Mouse (Mus musculus) kidney, adult 2 months (tissue): ENCODE measurements around the gene Hibch. TPM values are rescaled to one million over a fixed set of nuclear protein-coding genes. Genes with fewer than 3 reads are reported as not detected.
"Not testable (repeated sequence)": the region's sequence is repeated elsewhere in the genome, so short reads cannot be mapped to it uniquely, and the experiment has no call there.

Source experiments
- DNase-seq: peaks from one replicate; pipeline ENCODE4 v3.0.0; 2021
- H3K27ac ChIP-seq: fragments of 200-500 bp; 2 replicates; pipeline ENCODE4 v1.5.1; 2012; ENCODE audit warnings: low read depth, low read length, control low read depth, inconsistent platforms; ENCODE audit not compliant: insufficient read depth
- H3K27me3 ChIP-seq: fragments of 200-500 bp; replicated peaks from 2 replicates; pipeline ENCODE4 v1.6.1; 2012; ENCODE audit warnings: mild to moderate bottlenecking, moderate library complexity, low read length, inconsistent platforms; ENCODE audit not compliant: control insufficient read depth, insufficient read depth
- H3K36me3 ChIP-seq: fragments of 200-500 bp; 2 replicates; pipeline ENCODE4 v1.6.1; 2012; ENCODE audit warnings: mild to moderate bottlenecking, moderate library complexity, low read length, inconsistent platforms; ENCODE audit not compliant: control insufficient read depth, insufficient read depth
- H3K4me1 ChIP-seq: fragments of 200-500 bp; 2 replicates; pipeline ENCODE4 v1.6.1; 2011; ENCODE audit warnings: low read length; ENCODE audit not compliant: control insufficient read depth, insufficient read depth
- H3K4me3 ChIP-seq: fragments of 200-500 bp; 2 replicates; pipeline ENCODE4 v1.5.1; 2011; ENCODE audit warnings: mild to moderate bottlenecking, low read depth, low read length, control low read depth; ENCODE audit not compliant: insufficient read depth
- CTCF ChIP-seq: fragments of 200-500 bp; conservative IDR thresholded peaks from 2 replicates; pipeline ENCODE4 v1.5.1; 2011; ENCODE audit warnings: low read depth, mild to moderate bottlenecking, control low read depth, low read length, moderate library complexity, mixed read lengths; ENCODE audit not compliant: insufficient read depth, insufficient read length
- POLR2A ChIP-seq: fragments of 200-500 bp; IDR thresholded peaks from one replicate; pipeline ENCODE4 v1.6.1; 2011; ENCODE audit warnings: low read depth, low read length, control low read depth
- WGBS: fragments of 180-500 bp; shearing (Covaris S2); methylation state at CpG from one replicate; pipeline ENCODE4 v1.1.7; 2018; 5-methylcytosine and 5-hydroxymethylcytosine counted together
- polyA plus RNA-seq: library from polyadenylated mRNA; depleted of rRNA; stranded (reverse); fragments of >200 nt; gene quantifications from 2 replicates; pipeline ENCODE4 v1.2.3, GENCODE M21; 2012

Gene Hibch
- polyA plus RNA-seq, 1 experiment, result 39.2 TPM

DNA sequence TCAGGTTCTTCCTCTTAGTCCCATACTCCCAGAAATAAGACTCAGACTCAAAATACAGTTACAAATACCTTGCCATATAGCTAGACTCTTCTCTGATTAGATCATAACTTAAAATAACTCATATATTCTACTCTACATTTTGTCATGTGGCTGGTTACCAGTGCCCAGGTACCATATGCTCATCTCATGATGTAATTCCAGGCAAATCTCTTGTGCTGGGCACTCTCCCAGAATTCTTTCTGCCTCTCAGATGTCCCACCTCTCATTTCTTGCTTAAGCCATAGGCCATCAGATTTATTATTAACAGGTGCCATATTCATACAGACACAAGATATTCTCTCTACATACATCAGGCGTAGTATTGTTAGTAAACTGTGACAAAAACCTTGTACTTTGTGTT, 23.1 kb downstream of the Hibch start:
- WGBS, result 91% methylated on average over 1 of the region's 1 CpGs
- no peak for DNase-seq
- TF ChIP-seq POLR2A, result no peak
- no peak for TF ChIP-seq CTCF
- no peaks in the 10 kb centered on the region for H3K36me3 ChIP-seq
- H3K4me1 ChIP-seq, result no peaks in the 10 kb centered on the region
- no peak overlapping the region for H3K4me3 ChIP-seq
- H3K27ac ChIP-seq, result no peak overlapping the region
- no peaks in the 10 kb centered on the region for H3K27me3 ChIP-seq

DNA sequence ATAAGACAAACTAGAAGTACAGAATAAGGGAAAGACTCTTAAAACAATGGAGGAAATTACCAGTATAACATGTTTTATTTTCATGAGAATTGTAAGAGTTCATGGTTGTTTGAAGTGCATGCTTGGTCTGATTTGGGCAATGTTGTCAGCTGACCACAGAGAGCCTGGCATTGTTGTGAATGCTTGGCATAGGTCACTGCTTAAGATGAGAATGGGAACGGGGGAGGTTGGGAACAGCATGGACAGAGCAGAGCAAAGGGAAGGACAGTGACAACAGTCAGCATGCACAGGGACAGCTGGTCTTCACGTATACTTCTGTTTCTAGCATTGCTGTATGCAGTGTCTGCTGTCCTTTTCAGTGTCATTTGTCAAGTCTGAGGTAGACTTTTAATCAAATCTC, 39.5 kb downstream of the Hibch start:
- no peak overlapping the region for H3K4me3 ChIP-seq
- H3K4me1 ChIP-seq, result no peaks in the 10 kb centered on the region
- H3K27ac ChIP-seq, result no peak overlapping the region
- no peaks in the 10 kb centered on the region for H3K27me3 ChIP-seq
- no peak for TF ChIP-seq POLR2A
- TF ChIP-seq CTCF, result no peak
- DNase-seq, result no peak
- peaks cover 4% of the 10 kb centered on the region for H3K36me3 ChIP-seq
- WGBS, result 70% methylated on average over 2 of the region's 2 CpGs

DNA sequence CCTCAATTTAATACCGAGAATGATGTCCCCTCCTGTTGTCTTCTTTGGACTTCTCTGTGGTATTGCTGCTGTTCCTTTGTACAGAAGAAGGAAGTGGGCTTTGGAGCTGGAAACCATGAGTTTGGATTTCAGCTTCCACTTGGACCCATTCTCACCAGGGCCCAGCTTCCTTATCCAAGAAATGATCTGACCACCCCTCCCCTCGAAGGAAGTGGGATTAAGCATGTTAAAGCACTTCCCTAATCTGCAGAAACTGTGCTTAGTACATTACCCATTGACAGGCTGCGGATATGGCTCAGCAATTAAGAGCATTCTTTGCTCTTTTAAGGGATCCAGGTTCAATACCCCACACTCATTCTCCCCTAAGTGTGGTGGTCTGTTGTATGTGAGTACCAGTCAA, 65.1 kb downstream of the Hibch start:
- H3K4me3 ChIP-seq, result no peak overlapping the region
- no peaks in the 10 kb centered on the region for H3K36me3 ChIP-seq
- H3K27me3 ChIP-seq, result no peaks in the 10 kb centered on the region
- 89% methylated on average over 3 of the region's 3 CpGs for WGBS
- TF ChIP-seq POLR2A, result no peak
- no peak for TF ChIP-seq CTCF
- H3K27ac ChIP-seq, result no peak overlapping the region
- DNase-seq, result no peak
- H3K4me1 ChIP-seq, result no peaks in the 10 kb centered on the region

DNA sequence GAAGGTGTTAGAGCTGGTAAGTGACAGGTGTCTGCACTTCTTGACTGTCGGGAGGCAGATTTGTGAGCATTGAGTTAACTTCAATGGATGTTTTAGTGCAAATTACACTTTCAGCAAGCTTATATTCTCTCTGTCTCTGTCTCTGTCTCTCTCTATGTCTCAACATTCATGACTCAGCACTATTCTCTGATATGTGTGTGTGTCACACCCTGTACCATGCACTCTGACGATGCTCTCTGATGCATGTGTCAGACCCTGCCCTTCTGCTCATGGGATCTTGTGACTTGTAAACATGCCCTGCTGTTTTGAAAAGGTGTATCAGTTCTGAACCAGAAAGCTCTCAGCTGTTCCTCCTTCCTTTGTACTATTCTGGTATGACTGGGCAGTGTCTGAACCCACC, 71.9 kb downstream of the Hibch start:
- Histone ChIP-seq H3K27ac (no peak overlapping the region), H3K4me3 (no peak overlapping the region), H3K36me3 (no peaks in the 10 kb centered on the region), H3K4me1 (no peaks in the 10 kb centered on the region), H3K27me3 (no peaks in the 10 kb centered on the region)
- DNase-seq, result no peak
- WGBS, result 82% methylated on average over 2 of the region's 2 CpGs
- no peak for TF ChIP-seq CTCF
- no peak for TF ChIP-seq POLR2A

DNA sequence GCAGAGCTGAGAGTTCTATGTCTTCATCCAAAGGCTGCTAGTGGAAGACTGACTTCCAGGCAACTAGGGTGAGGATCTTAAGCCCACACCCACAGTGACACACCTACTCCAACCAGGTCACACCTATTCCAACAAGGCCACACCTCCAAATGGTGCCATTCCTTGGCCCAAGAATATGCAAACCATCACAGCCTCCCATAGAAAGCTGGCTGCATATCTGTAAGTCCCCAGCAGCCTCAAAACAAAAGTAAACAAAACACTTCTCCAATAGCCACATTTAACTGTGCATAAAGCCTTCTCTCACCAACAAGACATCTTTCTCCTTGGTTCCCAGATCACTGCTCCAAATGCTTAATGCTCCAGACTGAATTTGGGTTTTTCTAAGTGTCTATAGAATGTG, 74.2 kb downstream of the Hibch start:
- H3K27me3 ChIP-seq, H3K4me3 ChIP-seq, H3K27ac ChIP-seq, H3K4me1 ChIP-seq, H3K36me3 ChIP-seq, DNase-seq: not testable (repeated sequence)

DNA sequence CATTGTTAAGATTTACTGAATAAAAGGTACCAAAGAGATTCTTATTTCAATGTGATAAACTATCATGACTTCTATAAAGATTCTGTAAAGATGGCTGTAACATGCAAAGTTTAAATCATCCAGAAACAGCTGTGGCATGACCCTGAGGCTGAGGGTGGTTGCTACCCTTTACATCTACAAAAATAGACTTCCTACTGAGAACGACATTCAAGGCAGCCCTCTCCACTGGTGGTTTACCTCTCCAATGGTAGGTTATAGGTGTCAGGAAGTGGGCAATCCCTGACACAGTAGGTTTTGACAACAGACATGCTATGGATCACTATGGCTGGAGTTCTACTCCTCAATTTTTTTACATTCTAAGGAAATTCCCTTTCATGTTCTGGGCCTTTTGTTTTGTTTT, 79.8 kb downstream of the Hibch start:
- DNase-seq, H3K36me3 ChIP-seq, H3K27me3 ChIP-seq, H3K4me3 ChIP-seq, H3K4me1 ChIP-seq, H3K27ac ChIP-seq: not testable (repeated sequence)
- WGBS, result 71% methylated on average over 1 of the region's 1 CpGs

DNA sequence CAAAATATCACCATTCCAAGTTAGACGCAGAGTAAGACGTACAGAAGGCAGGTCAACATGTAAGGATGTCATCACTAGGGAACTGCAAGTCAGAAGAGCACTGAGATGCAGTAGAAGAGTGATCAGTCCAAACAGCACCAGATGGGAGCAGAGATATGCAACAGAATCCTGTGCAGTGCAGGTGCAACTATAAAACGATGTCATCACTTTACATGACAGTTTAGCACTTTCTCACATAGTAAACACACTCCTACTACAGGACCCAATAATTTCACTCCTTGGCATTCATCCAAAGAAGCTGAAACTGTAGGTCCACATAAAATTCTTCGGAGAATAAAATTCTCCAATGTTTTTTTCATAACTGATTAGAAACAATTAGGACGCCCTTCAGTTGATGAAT, 89.8 kb downstream of the Hibch start:
- Histone ChIP-seq H3K4me1 (no peaks in the 10 kb centered on the region), H3K36me3 (no peaks in the 10 kb centered on the region), H3K27ac (no peak overlapping the region), H3K27me3 (no peaks in the 10 kb centered on the region), H3K4me3 (no peak overlapping the region)
- no peak for DNase-seq
- TF ChIP-seq POLR2A (no peak), CTCF (no peak)
- 67% methylated on average over 5 of the region's 5 CpGs for WGBS

DNA sequence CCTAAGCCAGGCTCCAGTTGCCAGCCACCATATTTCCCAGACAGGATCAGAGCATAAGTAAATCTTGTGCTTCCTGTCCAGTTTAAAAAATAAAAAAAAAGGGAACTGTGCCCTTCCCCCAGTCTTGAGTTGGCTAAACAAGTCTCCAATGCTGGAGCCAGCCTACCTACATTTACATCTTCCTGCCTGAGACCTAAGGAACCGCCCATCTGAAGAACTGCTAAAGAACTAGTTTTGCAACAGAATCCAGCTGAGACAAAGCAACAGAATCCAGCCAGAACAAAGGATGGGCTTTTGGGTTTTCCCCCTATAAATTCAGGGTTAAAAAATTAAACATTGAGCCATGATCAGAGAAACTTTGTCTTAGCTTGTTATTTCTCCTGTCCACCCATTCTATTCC, 94.3 kb downstream of the Hibch start:
- TF ChIP-seq CTCF, result no peak
- no peak for TF ChIP-seq POLR2A
- H3K27me3 ChIP-seq, result no peaks in the 10 kb centered on the region
- H3K27ac ChIP-seq, result no peak overlapping the region
- 97% methylated on average over 1 of the region's 1 CpGs for WGBS
- no peak overlapping the region for H3K4me3 ChIP-seq
- DNase-seq, result no peak
- H3K4me1 ChIP-seq, result no peaks in the 10 kb centered on the region
- no peaks in the 10 kb centered on the region for H3K36me3 ChIP-seq
